Mouse (Mus musculus) cerebellum, postnatal 36 days (tissue): ENCODE measurements at regions not wholly inside any gene's neighbourhood (a gene's known extent, or its start where the extent isn't known, plus 50 kb on each side); places are given as distances from the start of the nearest gene placed in this dataset.

Experiments used
- DNase-seq, 2 experiments: peaks; one replicate each; pipeline ENCODE4 v3.0.0; 2021 to 2022; ENCODE audit warnings: mixed read lengths in 2 of 2

DNA sequence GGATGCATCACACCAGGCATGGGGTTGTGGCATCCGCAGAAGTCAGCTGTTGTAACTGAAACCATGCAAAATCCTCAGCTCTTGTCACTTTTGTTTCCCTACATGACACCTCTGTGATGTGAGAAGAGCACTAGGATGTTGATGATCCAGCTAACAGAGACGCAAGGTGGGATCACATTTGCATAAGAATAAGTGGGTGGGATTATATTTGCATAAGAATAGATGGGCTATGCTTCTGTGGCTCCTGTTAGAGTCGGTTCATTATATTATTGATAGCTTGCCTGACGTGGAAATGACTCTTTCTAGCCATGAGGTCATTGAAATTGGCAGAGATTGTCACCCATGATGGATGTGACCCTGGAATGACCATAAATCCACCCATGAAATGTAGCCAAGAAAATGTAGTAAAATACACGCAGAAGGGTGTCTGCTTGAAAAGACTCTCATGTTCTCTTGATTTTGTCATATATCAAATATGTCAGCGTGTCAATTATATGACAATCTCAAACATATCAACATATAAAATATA, 102.2 kb upstream of the Arg1 start:
- no peak for DNase-seq

DNA sequence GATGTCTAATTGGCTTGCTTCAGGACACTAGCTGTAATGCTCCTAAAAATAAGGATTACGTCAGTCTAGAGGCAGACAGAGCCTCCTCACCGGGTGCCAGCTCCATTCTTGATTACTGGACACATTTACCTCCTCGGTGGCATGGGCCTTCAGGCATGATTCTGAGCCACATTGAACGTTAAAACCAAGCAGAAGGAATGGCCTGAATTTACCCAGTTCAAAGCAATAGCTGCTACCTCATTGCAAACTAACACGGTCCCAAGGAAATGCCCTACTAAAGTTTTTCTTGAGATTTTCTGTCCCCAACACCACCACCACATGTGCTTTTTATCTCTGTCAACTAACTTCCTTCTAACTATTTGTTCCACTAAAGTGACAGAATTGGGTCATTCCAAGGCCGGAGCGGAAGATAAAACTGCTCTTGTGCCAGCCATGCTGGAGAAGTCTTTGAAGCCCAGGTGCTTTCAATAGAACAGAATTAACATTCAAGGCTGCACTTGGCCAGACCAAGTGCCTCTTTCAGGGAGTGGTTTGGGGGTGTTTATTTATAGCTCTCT, 96.4 kb upstream of the Arg1 start:
- DNase-seq = peak; percentile 76 to 77

DNA sequence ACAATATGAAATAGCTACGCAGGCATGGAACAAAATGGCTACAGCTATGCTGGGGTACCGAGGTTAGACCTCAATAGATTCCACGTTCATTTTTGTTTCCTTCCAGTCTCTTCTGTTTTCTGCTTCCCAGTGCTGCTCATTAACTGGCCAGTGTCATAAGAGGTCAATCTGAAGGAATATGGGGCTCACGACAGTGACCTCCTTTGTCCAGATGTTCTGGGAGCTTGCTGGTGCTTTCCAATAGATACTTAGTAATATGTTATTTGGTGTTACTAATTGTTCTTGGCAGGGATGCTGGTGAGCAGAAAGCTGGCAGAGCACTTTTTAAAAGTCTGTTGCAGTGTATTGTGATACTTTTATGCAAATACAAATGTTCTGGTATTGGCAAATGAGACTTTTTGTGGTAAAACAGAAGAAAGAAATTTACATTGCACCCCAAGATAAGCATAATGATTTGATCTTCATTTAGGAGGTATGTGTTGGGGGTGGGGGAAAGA, 95.8 kb upstream of the Arg1 start:
- no peak for DNase-seq

DNA sequence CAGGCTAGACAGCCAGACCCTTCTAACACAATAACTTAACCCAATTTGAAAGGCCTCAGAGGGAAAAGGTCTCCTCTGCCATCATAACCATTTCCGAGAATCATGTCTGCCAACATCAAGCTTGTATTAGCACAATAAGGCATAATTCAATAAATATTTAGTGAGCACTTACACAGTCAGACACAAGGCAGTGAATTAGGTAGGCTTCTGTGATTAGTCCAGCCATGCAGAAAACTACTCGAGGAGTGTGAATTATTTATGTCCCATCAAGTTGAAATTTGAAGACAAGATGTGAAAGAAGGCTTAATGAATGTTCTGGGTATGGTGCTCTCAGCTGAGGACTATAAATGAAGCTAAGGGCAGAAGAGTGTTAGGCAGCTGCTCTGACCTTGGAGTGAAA, 91.7 kb upstream of the Arg1 start:
- DNase-seq = no peak

DNA sequence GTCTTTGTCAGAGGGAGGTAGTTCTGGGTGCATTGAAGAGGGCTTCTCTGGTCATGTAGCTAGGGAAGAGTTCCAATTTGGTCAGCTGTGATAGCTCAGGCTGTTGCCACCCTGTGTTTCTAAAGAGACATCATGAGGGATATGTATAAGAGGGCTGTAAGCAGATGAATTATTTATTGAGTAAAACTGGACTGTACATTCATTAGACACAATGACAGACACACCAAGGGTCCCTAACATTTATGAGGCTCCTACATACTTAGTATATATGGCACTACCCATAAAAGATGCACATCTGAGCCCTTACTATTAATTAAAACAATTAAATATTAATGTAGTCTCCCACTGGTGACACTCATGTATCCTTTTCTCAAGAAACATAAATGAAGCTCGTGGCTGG, 90.6 kb upstream of the Arg1 start:
- no peak for DNase-seq

DNA sequence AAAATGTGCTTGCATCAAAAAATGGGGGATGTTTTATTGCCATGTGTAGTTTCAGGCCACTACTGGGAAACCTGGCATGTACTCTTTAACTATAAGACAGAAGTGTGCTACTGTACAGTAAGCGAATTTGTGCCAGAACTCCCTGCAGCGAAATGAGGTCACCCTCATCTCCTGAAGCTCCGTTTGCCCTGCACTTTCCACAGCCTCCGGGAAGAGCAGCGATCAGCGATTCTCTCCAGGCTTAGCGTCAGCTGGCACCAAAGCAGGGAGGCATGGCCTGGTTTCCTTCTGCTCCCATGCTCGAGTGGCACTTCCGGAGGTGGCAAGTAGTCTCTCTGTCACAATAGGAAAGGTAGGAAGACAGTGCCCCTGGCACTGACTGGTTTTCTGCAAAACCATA, 88.8 kb upstream of the Arg1 start:
- DNase-seq = peak; percentile 94

DNA sequence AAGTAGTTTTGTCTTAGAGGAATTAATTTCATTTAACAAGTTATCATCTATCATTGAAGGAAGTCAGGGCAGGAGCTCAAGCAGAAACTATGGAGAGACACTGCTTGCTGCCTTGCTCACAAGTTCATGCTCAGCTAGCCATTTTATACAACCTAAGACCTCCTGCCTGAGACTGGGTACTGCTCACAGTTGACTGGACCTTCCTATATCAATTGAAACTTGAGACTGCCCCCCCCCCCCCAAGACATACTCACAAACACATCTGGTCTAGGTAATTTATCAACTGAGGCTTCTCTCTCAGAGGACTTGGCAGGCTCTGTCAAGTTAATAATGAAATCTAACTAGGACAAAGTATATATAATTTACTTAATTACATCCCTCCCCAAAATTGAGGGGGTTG, 84.8 kb upstream of the Arg1 start:
- no peak for DNase-seq

DNA sequence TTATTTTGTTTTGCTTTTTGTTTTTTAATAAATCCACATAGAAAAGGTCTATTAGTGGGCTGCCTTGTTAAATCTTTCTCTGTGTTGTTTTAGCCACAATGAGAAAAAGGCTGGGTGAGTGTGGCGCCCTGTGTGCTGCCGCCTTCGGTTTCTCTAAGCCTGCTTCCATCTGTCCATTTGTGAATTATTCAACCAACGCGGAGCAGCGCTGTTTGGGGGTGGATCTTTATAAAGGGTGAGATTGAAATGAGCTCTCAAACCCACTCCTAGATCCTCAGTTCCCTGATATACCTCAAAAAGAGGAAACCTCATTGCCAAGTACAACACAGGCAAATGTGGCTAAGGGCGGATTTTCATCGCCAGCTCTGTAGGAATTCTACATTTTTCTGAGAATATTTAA, 74.0 kb upstream of the Arg1 start:
- DNase-seq = no peak

DNA sequence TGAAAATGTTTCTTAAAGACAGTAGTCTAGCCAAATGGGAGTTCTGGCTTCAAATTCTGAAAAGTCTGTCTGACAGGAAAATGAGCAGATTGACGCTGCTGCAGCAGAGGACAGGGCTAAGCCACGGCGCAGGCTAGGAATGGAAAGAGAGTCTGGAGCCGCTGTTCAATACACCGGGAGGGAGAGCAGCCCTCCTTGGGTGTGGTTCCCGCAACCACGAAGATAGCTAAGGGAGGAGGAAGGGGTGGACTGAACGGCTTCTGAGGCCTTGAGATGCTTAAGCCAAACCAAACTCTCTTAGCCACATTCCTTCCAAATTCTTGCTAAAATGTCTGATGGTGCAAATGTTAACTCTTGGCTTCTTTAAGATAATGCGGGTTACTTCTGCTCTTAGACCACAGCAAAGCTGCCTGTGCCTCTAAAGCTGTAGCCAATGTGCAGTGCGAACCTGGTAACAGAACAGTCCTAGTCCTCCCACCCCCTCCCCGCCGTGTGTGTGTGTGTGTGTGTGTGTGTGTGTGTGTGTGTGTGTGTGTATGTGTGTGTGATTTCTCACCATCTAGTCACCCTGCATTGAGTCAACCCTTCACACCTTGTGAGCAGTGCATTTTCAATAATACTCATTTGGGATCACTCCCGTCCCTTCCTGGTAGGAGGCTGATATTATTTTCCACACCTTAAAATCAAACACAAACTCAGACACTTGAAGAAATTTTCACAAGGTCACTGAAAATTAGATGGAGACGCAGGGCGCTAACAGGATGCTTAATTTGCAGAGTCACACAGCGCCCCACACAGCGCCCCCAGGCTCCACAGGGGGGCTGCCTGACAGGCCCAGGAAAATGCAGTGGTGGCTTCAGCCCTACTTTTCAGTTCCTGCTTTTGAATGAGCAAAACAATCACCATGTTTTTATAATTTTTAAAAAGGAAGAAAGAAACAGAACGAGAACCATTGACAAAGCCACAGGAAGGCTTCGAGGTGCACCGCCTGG, 73.2 kb upstream of the Arg1 start:
- no peak for DNase-seq

DNA sequence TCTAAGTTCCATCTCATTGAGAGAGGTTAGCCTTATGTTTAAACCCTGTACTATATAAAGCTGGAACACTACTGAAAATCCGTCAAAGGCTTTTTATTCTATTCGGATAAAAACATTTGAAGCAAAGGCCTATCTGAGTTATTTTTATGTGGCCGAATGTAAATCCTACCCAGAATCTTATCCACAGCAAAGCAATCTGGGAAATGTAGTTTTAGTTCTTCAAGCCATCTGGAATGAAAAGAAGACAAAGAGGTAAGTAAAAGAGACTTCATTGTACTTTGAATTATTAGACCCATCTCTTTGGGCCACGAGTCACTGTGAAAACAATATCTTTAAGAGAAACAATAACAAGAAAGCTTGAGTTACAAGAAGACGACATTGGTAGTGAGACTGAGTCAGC, 72.5 kb upstream of the Arg1 start:
- DNase-seq = no peak

DNA sequence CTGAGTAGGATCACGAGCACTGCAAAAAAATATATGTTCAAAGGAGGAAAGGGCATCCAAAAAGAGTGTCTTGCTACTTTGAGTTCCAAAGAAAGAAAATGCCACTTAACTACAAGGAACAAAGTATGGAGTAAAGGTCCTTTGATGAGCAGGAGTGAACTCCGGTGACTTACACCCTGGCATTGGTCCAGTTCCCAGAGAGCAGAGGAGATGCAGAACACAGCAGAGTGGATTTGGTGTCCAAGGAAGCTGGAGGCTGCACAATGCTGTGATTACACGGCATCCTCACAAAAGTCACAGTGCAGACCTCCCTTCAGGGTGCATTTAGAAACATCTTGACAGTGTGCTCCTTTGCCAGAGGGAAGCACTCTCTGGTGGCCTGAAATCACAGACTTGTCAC, 70.4 kb upstream of the Arg1 start:
- peak in 1 of 2 experiments; percentile 18 for DNase-seq

DNA sequence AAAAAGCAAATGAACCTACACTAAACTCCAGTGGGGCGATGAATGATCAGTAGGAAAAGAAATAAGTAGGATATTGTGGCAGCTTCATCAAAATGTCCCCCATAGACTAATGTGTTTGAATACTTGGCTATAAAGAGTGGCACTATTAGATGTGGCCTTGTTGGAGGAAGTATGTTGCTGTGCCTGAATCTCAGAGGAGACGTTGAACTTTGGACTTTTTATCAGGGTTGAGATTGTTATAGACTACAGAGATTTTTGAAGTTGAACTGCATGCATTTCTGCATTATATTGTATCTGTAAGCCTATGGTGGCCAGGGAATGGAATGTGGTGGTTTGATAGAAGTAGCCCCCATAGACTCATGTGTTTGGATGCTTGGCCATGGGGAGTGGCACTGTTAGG, 68.5 kb upstream of the Arg1 start:
- no peak for DNase-seq

DNA sequence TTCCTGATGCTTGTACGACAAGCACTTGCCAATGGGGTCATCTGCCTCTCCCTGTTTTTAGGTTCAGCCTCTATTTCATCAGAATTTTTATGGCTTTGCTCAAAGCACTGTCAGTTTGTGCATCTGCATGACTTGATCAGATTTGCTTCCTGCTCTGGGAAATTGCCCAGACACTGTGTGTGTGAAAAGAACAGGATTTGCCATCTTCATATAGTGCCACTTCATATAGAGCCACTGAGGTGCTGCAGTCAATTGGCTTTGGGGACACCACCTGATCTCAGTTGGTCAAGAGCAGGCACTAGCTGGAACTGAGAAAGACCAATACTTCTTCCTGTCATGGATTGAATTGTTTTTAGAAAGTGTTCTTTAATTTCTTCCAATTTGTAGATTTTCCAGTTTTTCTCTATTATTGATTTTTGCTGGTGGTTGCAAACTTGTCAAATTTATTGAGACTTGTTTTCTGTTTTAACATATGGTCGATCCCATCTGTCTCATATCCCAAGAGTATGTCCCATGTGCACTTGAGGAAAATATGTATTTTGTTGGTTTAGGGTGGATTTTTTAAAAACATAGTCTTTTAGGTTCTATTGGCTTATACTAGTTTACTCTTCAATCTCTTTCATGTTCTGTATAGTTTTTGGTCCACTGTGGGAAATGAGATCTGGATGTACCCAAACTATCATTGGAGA, 62.8 kb upstream of the Arg1 start:
- DNase-seq = no peak

DNA sequence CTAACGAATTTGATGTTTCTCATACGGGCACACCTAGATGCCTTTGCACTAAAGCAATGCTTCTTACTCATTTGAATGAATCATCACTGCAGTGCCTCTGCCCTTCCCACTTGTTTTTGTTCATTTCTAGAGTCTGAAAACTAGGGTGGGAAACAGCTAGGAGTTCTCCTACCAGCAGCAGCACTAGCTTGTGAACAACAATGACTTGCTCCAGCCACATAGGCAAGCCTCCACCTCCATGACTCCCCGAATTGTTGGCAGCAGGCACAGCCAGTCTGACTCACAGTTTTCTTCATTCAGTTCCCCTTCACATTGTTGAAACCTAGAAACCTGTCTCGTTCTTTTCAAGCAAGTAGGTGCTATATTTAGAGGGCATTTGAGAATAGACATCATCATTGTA, 57.5 kb upstream of the Arg1 start:
- no peak for DNase-seq

DNA sequence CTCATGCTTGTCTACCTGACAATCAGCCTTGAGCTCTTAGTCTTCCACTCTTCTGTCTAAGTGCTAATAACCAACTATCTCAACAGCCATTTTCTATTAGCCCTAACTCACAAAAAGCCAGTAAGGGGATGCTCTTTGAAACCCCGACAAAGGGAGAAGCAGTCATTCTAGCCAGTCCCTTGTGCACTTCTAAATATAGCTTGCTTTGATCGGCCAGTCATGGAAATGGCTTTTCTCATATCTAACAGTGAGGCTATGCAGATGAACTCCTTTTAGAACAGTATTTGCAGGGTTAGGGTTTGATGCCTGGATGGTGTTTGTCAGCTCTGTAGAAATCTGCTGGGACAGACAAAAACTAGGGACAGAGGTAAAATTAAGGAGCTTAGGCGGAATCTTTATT, 54.5 kb upstream of the Arg1 start:
- DNase-seq = no peak
